Mouse (Mus musculus) testis, adult 2 months (tissue): Measurements from ENCODE around the gene Tbl2. TPM values are rescaled to one million over a fixed set of nuclear protein-coding genes. Genes with fewer than 3 reads are reported as not detected.

Experiments
- H3K27ac ChIP-seq: fragments of 200-500 bp; 2 replicates; pipeline ENCODE4 v1.5.1; 2012; ENCODE audit warnings: low read depth, low read length; ENCODE audit not compliant: control insufficient read depth, insufficient read depth
- H3K27me3 ChIP-seq: fragments of 200-500 bp; 2 replicates; pipeline ENCODE4 v1.6.1; 2012; ENCODE audit warnings: mild to moderate bottlenecking, low read length, moderate library complexity; ENCODE audit not compliant: control insufficient read depth, insufficient read depth
- H3K36me3 ChIP-seq: fragments of 200-500 bp; 2 replicates; pipeline ENCODE4 v1.6.1; 2012; ENCODE audit warnings: mild to moderate bottlenecking, low read length; ENCODE audit not compliant: control insufficient read depth, insufficient read depth
- H3K4me1 ChIP-seq: fragments of 200-500 bp; 2 replicates; pipeline ENCODE4 v1.6.1; 2012; ENCODE audit warnings: low read length; ENCODE audit not compliant: control insufficient read depth, insufficient read depth
- H3K4me3 ChIP-seq: fragments of 200-500 bp; 2 replicates; pipeline ENCODE4 v1.5.1; 2012; ENCODE audit warnings: low read depth, mild to moderate bottlenecking, low read length, moderate library complexity, mixed read lengths; ENCODE audit not compliant: control insufficient read depth
- CTCF ChIP-seq: fragments of 200-500 bp; IDR thresholded peaks from 2 replicates; pipeline ENCODE4 v1.5.1; 2012; ENCODE audit warnings: low read depth, mild to moderate bottlenecking, inconsistent platforms, low read length, moderate library complexity; ENCODE audit not compliant: control insufficient read depth, insufficient read depth, insufficient replicate concordance
- POLR2A ChIP-seq: fragments of 200-500 bp; IDR thresholded peaks from 2 replicates; pipeline ENCODE4 v1.6.1; 2012; ENCODE audit warnings: low read depth, mild to moderate bottlenecking, inconsistent platforms, low read length, moderate library complexity; ENCODE audit not compliant: control insufficient read depth
- polyA plus RNA-seq: library from polyadenylated mRNA; depleted of rRNA; stranded (reverse); fragments of >200 nt; gene quantifications from 2 replicates; pipeline ENCODE4 v1.2.3, GENCODE M21; 2012; rRNA removed

Tbl2 gene
- polyA plus RNA-seq, 1 experiment = 63.4 TPM

- Histone ChIP-seq H3K27me3 (no peaks in the 10 kb centered on the region), H3K4me3 (no peak overlapping the region), H3K36me3 (no peaks in the 10 kb centered on the region; the same call in 1 of the 2 replicates), H3K4me1 (no peaks in the 10 kb centered on the region), H3K27ac (no peak overlapping the region)
- no peak for TF ChIP-seq CTCF
- no peak for TF ChIP-seq POLR2A
These were observed 46.9 kb downstream of the Tbl2 start for GRCm38 (mm10) chr5:135196367-135196766.

GRCm38 (mm10) chr5:135202763-135203162, 53.3 kb downstream of the Tbl2 start:
- TF ChIP-seq CTCF (no peak), POLR2A (no peak)
- H3K27ac ChIP-seq = no peak overlapping the region
- H3K27me3 ChIP-seq = no peaks in the 10 kb centered on the region
- peaks cover 2% of the 10 kb centered on the region for H3K36me3 ChIP-seq
- no peaks in the 10 kb centered on the region for H3K4me1 ChIP-seq
- H3K4me3 ChIP-seq = no peak overlapping the region

DNA sequence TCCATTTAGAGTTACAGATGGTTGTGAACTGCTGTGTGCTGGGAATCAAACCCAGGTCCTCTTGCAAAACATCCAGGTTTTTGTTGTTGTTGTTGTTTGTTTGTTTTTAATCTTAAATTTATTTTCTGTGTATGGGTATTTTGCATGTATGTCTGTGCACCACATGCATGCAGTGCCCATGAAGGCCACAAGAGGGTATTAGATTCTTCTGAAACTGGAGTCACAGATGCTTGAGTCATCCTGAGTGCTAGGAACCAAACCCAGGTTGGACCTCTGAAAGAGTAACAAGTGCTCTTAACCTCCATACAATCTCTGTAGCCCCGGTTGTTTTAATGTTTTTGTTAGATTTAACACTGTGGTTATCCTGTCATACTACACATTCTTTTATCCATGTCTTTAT, 58.7 kb downstream of the Tbl2 start:
- Histone ChIP-seq H3K27ac (no peak overlapping the region), H3K27me3 (no peaks in the 10 kb centered on the region), H3K36me3 (peaks cover 9% of the 10 kb centered on the region), H3K4me3 (no peak overlapping the region), H3K4me1 (no peaks in the 10 kb centered on the region)
- TF ChIP-seq POLR2A (no peak), CTCF (no peak)

Other genes starting within 250 kb of the Tbl2 start
- 293 and 298 TPM in 2 replicates for gene Tmem270, start 242.9 kb upstream of the Tbl2 start, polyA plus RNA-seq
- 11.2 and 12.2 TPM in 2 replicates for gene Cldn13, start 234.1 kb upstream of the Tbl2 start, polyA plus RNA-seq
- 6.3 and 6.9 TPM in 2 replicates for gene Mettl27, start 217.3 kb upstream of the Tbl2 start, polyA plus RNA-seq
- 0.21 and 4.0 TPM in 2 replicates for gene Cldn4, start 202.7 kb upstream of the Tbl2 start, polyA plus RNA-seq
- gene Cldn3, start 163.4 kb upstream of the Tbl2 start, polyA plus RNA-seq = 8.7 and 19.7 TPM in 2 replicates
- 102 and 108 TPM in 2 replicates for gene Abhd11, start 140.5 kb upstream of the Tbl2 start, polyA plus RNA-seq
- 6.8 and 7.6 TPM in 2 replicates for gene Stx1a, start 126.2 kb upstream of the Tbl2 start, polyA plus RNA-seq
- 23.4 TPM in 2 replicates for gene Dnajc30, start 85.5 kb upstream of the Tbl2 start, polyA plus RNA-seq
- gene Bud23, start 84.7 kb upstream of the Tbl2 start, polyA plus RNA-seq = 42.9 and 43.5 TPM in 2 replicates
- gene Vps37d, start 71.4 kb upstream of the Tbl2 start, polyA plus RNA-seq = 0.33 and 0.71 TPM in 2 replicates
- 16.7 and 19.6 TPM in 2 replicates for gene Mlxipl, start 59.8 kb upstream of the Tbl2 start, polyA plus RNA-seq
- 33.8 and 36.7 TPM in 2 replicates for gene Bcl7b, start 18.6 kb downstream of the Tbl2 start, polyA plus RNA-seq
- 6.4 and 7.7 TPM in 2 replicates for gene Baz1b, start 37.6 kb downstream of the Tbl2 start, polyA plus RNA-seq
- gene Fzd9, start 101.6 kb downstream of the Tbl2 start, polyA plus RNA-seq = 3.1 and 3.2 TPM in 2 replicates
- gene Fkbp6, start 200.4 kb downstream of the Tbl2 start, polyA plus RNA-seq = 71.8 and 87.2 TPM in 2 replicates
- 0.78 and 0.99 TPM in 2 replicates for gene Trim50, start 203.6 kb downstream of the Tbl2 start, polyA plus RNA-seq
- gene Nsun5, start 220.3 kb downstream of the Tbl2 start, polyA plus RNA-seq = 16.0 and 16.5 TPM in 2 replicates
- 97.5 and 107 TPM in 2 replicates for gene Pom121, start 244.9 kb downstream of the Tbl2 start, polyA plus RNA-seq